8 mouse cellular contexts compared by ENCODE assay signal in genomic region chr15:12371183-12371582, GRCm38 (mm10). TPM values are rescaled to one million over a fixed set of nuclear protein-coding genes. Genes with fewer than 3 reads are reported as not detected.
DNase-seq lines count a peak whose midpoint lies in the region; ATAC-seq lines count a peak whose summit lies in the region.
"Had no signal": no experiment of that assay in that cellular context is flagged by ENCODE, and none has a peak within 500 bp of the region (broad histone marks: within the 10 kb centered on the region; RNA-seq: fewer than 3 reads in every experiment).

No protein-coding gene starts in this region.

- H3K4me2 ChIP-seq in forebrain, embryonic 11.5 days (ENCODE audit: low read depth, low read length, severe bottlenecking): no peak overlapping the region

- no peaks in the 10 kb centered on the region for H3K36me3 ChIP-seq in forebrain, embryonic 11.5 days (ENCODE audit: control insufficient read depth, insufficient read depth, low read length)
- H3K36me3 ChIP-seq in hindbrain, embryonic 10.5 days: peaks cover 4% of the 10 kb centered on the region; the same call in 1 of the 2 replicates

- H3K27ac ChIP-seq in forebrain, embryonic 11.5 days (ENCODE audit: low read depth, low read length): no peak overlapping the region
- H3K27ac ChIP-seq in hindbrain, embryonic 10.5 days: no peak overlapping the region

- 9% methylated on average over 8 of the region's 8 CpGs for WGBS in forebrain, embryonic 11.5 days
- WGBS in hindbrain, embryonic 10.5 days: 6% methylated on average over 8 of the region's 8 CpGs

- no peak overlapping the region for H3K4me3 ChIP-seq in forebrain, embryonic 11.5 days (ENCODE audit: low read depth, low read length)
- H3K4me3 ChIP-seq in hindbrain, embryonic 10.5 days: no peak overlapping the region
- H3K4me3 ChIP-seq: myocyte had no signal

- ATAC-seq in forebrain, embryonic 11.5 days (replicated peaks; ENCODE audit: low FRiP score): peak; percentile 44

- no peaks in the 10 kb centered on the region for H3K9me3 ChIP-seq in forebrain, embryonic 11.5 days (ENCODE audit: control insufficient read depth, low read length)
- no peaks in the 10 kb centered on the region for H3K9me3 ChIP-seq in hindbrain, embryonic 10.5 days

- peaks cover 11% of the 10 kb centered on the region; the same call in 1 of the 2 replicates for H3K4me1 ChIP-seq in forebrain, embryonic 11.5 days (replicated peaks; ENCODE audit: control insufficient read depth, insufficient read depth, low read length)
- peaks cover 47% of the 10 kb centered on the region for H3K4me1 ChIP-seq in hindbrain, embryonic 10.5 days (replicated peaks)

- no peaks in the 10 kb centered on the region for H3K27me3 ChIP-seq in forebrain, embryonic 11.5 days (ENCODE audit: control insufficient read depth, insufficient read depth, low read length)
- H3K27me3 ChIP-seq in hindbrain, embryonic 10.5 days (ENCODE audit: insufficient read depth, poor library complexity, severe bottlenecking): peaks cover 29% of the 10 kb centered on the region; the same call in 1 of the 2 replicates

- DNase-seq in NIH3T3 (ENCODE audit: low read depth): peak; percentile 84
- peak; percentile 72 for DNase-seq in c-Kit-positive CD71-negative TER-119-negative erythroid progenitor cells, embryonic 14.5 days (ENCODE audit: low read depth)
- peak; percentile 79 for DNase-seq in forebrain, embryonic 11.5 days (ENCODE audit: low spot score)
- DNase-seq in hindbrain, embryonic 10.5 days (ENCODE audit: low spot score): peak; percentile 71
- peak; percentile 61 to 80 for DNase-seq in layer of hippocampus, adult 8-10 months (ENCODE audit: low spot score in 2 of 2)
- DNase-seq in lung, postnatal 14 days: peak; percentile 82
- DNase-seq in retina, postnatal 7 days (ENCODE audit: low read depth, low spot score): peak; percentile 63

- no peak overlapping the region for H3K9ac ChIP-seq in forebrain, embryonic 11.5 days (ENCODE audit: low read length)

RNA-seq across cellular contexts. Expression of gene 1810049J17Rik, which starts 49.5 kb away (rescaled TPM):
- 1.0 TPM in 1 of 2 replicates, not detected in the other for polyA plus RNA-seq in forebrain, embryonic 11.5 days (2014; fragmentation: Nextera tagmentation; extraction: Ambion mirVana)
- polyA plus RNA-seq in hindbrain, embryonic 10.5 days (2016; fragmentation: Nextera tagmentation; extraction: Ambion mirVana): 0.76 and 1.3 TPM in 2 replicates
- total RNA-seq in layer of hippocampus, adult 8-10 months (2022): 1 to 10 TPM in 1 of 4 experiments, not detected in 3; 1.6 TPM

RNA-seq across cellular contexts. Expression of gene Golph3, which starts 49.9 kb away (rescaled TPM):
- polyA plus RNA-seq in forebrain, embryonic 11.5 days (2014; fragmentation: Nextera tagmentation; extraction: Ambion mirVana): 102 and 103 TPM in 2 replicates
- 68.0 and 70.6 TPM in 2 replicates for polyA plus RNA-seq in hindbrain, embryonic 10.5 days (2016; fragmentation: Nextera tagmentation; extraction: Ambion mirVana)
- 10 to 100 TPM; 80.3 to 88.4 (median 83.4) TPM for total RNA-seq in layer of hippocampus, adult 8-10 months (2022)
